Mouse (Mus musculus) left cerebral cortex, adult 2 months (tissue): ENCODE results near the gene Vmn2r33. TPM values are rescaled to one million over a fixed set of nuclear protein-coding genes. Genes with fewer than 3 reads are reported as not detected.
"Not testable (repeated sequence)": the region's sequence is repeated elsewhere in the genome, so short reads cannot be mapped to it uniquely, and the experiment has no call there.

Source experiments
- DNase-seq, 2 experiments: peaks; one replicate each; pipeline ENCODE4 v3.0.0; 2021 to 2022; ENCODE audit warnings: low spot score in 2 of 2, mixed read lengths in 1 of 2; ENCODE audit errors: extremely low spot score in 1 of 2
- H3K27ac ChIP-seq: fragments of 200-600 bp; 2 replicates; pipeline ENCODE4 v1.8.1; 2022
- H3K4me3 ChIP-seq: fragments of 200-600 bp; 2 replicates; pipeline ENCODE4 v1.8.1; 2022
- intact Hi-C: fragments of 180-260 bp; cut with DNase I; formaldehyde crosslinking; loops from one replicate; pipeline ENCODE4 v1.15.1; 2025
- long read RNA-seq, 2 experiments: library from polyadenylated mRNA; stranded (forward); transcript quantifications; one replicate each; pipeline ENCODE4 v2.0.0; 2021; ENCODE audit warnings: borderline mapping rate in 2 of 2
- total RNA-seq, 2 experiments: library from RNA; stranded (reverse); gene quantifications; 2 replicates each; pipeline ENCODE4 v1.2.3; 2021

Vmn2r33 gene
- not detected for total RNA-seq
- long read RNA-seq, experiment 1: 0 reads
- long read RNA-seq, experiment 2: 0 reads

- H3K27ac ChIP-seq, intact Hi-C loops, H3K4me3 ChIP-seq, DNase-seq: not testable (repeated sequence)
Observed at GRCm38 (mm10) chr7:7566686-7567085, at the start of gene Vmn2r33. Gene Vmn2r33 (minus strand): TSS chr7:7566786.

Other genes starting within 250 kb of the Vmn2r33 start
- gene Vmn2r30, start 229.2 kb downstream of the Vmn2r33 start, total RNA-seq: under 1 TPM in 1 of 2 experiments, not detected in 1; 0.18 TPM
- not detected for gene Gm45783, start 192.2 kb downstream of the Vmn2r33 start, total RNA-seq
- gene Vmn2r31, start 167.1 kb downstream of the Vmn2r33 start, total RNA-seq: not detected
- gene Vmn2r32, start 86.8 kb downstream of the Vmn2r33 start, total RNA-seq: not detected
- gene Vmn2r34, start 122.7 kb upstream of the Vmn2r33 start, total RNA-seq: not detected